Mouse (Mus musculus) liver, adult (tissue): ENCODE data around the gene Foxr1.

Experiments
- GATA4 ChIP-seq: IDR thresholded peaks from 2 replicates; pipeline ENCODE4 v1.6.1; 2014; ENCODE audit warnings: mild to moderate bottlenecking, low read length; ENCODE audit not compliant: insufficient replicate concordance

Gene Foxr1

DNA sequence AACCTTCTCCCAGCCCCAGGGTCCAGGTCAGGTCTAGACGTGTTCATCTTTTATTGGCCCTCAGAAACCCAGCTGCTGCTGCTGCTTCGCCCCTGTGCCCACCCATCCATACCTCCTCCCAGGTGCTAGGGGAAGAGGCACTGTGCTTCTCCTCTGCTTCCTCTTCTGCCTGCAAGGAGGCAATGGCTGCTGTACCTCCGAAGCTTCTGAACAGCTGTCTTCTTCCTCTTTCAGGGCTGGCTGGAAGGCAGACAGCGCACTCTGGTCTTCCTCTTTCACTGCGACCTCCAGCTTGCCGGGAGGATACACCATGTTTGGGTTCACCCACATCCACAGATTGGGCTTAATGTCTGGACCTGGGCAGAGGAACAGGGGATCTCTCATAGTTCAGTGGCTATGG lies 5.2 kb downstream of the Foxr1 start:
- TF ChIP-seq GATA4, result no peak

DNA sequence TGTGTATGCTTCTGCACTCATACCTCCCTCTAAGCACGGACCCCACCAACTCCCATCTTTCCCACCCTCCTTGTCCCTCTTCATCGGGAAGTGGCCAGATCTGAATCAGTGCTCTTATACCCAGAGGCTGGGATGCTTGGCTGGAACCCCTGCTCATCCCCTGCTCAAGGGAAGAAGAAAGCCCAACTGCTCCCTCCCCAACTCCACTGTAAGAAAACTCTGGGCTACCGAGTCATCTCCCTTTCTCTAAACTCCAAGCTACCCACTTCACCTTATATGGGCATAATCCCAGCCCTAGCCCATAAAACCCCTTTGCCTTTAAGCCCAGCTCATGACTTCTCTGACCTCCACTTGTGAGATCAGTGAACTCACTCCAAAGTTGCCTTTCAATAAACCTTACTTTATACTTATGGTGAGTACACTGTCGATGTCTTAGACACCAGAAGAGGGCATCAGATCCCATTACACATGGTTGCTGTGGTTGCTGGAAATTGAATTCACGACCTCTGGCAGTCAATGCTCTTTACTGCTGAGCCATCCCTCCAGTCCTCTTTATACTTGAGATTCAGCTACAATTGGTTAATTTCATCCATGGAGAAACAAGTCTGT lies 8.3 kb downstream of the Foxr1 start:
- no peak for TF ChIP-seq GATA4

DNA sequence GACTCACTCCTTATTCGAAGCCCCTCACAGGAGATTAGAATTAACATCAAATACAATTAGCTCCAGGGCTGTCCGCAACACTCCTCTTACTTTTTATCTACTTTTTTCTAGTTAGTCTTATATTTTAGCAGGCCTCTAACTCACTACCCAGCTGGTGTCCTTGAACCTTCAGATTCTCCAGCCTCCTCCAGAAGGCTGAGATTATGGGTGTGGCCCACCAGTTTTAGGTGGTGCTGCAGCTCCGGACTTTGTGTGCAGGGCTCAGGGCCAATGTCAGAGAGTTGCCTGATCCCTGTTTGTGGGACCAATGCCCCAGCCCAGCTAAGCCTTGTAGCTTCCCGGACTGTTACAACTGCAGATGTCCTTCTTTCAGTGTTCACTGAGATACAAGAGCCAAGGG lies 17.4 kb downstream of the Foxr1 start:
- TF ChIP-seq GATA4, result no peak

DNA sequence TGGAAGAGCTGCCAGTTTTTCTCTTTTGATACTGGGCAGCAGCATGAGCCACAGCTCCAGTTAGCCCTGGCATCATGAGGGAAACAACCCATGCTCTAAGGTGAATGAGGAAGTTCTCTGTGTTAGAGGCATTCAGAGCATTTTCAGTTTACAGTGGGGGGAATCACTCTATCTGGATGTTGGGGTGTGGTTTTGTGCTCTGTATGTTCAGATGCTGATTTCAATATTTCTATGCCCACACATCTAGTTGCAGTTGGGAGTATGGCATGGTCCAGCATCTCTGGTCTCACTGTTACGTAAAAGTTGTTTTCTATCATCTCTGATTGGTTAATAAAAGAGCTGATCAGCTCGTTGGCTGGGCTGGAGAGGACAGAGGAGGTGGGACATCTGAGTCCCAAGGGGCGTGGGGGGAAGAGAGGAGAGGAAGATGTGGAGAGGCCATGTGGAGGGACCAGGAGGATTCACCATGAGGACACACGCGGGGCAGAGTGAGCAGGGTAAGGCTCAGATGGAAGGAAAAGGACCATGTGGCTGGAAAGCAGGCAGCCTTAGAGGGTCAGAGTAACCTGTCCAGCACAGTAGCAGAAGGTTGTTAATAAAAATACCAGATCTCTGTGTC lies 20.5 kb downstream of the Foxr1 start:
- no peak for TF ChIP-seq GATA4

DNA sequence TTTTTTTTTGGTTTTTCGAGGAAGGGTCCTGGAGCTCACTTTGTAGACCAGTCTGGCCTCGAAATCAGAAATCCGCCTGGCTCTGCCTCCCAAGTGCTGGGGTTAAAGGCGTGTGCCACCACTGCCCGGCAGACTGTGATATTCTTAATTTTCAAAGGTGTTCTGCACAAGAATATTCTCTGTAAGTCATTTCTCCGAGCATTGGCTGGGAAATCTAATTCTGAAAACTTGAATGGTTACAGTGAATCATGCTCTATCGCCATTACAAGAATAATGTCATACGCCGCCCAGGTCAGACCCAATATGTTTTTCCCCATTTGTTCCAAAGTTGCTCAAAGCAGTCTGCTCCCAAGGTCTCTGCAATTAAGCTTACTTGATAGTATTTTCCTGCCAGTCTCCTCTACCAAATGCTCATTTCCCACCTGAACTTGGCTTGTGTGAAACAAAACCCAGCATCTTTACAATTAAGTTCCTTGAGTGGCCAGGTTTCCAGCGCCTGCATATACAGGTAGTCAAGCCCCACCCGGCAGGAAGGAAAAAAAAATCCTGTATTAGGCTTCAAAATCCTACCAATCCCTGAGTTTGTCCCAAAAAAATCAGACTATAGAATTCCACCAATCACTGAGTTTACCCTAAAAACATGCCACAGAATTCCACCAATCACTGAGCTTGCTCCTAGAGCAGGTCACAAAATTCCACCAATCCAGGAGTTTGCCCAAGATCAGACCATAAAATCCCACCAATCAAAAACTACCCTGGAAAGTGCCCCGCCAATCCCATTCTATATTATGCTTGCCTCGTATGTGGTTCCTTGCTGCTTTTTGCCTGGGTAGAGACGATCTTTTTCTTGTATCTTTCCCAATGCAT lies 22.2 kb downstream of the Foxr1 start, which contains the start of gene Ccdc84:
Ccdc84 (minus strand) TSS at position 51 of the 867 bp plus-strand sequence.
- TF ChIP-seq GATA4, result no peak

DNA sequence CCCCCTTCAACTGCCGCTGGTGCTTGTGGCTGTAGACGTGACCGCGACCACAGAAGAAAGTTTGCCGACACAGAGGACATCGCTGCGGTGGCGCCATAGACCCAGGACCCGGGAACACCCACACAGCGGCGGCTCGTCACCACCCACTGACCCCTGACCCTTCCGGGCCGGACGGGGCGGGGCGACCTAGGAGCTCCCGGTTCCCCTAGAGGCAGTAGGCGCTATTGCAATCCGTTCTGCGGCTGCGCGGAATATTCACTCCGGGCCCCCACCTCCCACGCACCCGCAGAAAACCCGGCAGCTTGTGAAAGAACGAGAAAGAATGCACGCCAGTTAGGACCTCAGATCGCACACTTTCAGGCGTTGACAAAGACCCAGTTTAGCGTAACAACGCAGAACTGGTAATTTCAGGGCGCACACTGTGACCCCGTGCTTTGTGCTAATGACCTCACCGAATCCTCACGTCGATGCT lies 23.0 kb downstream of the Foxr1 start:
- TF ChIP-seq GATA4, result no peak

DNA sequence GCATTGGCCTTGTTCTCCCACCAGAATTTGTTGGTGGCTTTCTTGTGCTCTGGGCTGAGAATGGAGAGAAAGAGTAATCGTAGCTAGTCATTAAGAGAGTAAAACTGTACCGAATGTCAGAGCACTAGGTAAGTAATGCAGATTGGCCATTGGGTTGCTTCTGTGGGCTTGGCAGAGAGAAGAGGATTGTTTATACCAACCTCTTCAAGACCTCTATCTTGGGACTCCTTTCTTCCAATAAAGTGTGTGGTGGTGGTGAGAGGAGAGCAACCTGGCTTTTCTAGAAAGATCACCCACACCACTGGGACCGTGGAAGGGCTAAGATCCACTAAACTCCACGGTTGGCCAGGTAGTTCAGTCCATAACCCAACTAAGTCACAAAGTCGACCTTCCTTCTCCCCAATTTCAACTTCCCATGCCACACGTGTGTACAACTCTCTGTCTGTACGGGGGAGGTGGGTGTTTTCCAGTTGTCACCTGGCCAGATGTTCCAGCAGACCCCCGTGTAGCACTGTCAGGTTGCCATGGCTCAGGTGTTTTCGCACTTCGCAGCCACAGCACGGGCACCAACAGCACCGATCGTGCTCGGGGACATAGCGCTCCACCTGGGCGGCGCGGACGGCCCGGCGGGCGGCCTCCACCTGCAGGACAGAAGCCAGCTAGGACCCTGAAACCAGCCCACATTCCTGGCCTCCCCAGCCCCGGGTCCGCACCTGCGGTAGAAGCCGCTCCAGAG lies 23.6 kb downstream of the Foxr1 start:
- TF ChIP-seq GATA4, result no peak

- TF ChIP-seq GATA4, result no peak
Measured at GRCm38 (mm10) chr9:44412781-44413180, 28.2 kb downstream of the Foxr1 start.

DNA sequence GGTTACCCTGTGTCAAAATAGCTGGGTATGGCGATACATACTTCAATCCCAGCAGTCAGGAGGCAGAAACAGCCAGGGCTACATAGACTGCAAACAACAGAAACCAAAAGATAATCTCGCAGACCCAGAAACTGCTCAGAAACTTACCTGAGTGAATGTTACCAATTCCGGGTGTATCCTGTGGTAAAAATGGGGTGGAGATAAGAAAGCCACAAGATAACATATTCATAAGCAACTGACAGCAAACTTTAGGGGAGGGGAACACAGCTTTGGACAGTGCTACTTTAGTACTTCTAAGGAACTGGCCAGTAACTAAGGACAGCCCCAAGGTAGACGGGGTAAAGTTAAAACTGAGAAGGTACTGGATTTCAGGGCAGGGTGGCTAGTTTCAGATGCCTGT lies 28.6 kb downstream of the Foxr1 start:
- no peak for TF ChIP-seq GATA4

- no peak for TF ChIP-seq GATA4
Measured at GRCm38 (mm10) chr9:44411601-44412130, 29.3 kb downstream of the Foxr1 start.

DNA sequence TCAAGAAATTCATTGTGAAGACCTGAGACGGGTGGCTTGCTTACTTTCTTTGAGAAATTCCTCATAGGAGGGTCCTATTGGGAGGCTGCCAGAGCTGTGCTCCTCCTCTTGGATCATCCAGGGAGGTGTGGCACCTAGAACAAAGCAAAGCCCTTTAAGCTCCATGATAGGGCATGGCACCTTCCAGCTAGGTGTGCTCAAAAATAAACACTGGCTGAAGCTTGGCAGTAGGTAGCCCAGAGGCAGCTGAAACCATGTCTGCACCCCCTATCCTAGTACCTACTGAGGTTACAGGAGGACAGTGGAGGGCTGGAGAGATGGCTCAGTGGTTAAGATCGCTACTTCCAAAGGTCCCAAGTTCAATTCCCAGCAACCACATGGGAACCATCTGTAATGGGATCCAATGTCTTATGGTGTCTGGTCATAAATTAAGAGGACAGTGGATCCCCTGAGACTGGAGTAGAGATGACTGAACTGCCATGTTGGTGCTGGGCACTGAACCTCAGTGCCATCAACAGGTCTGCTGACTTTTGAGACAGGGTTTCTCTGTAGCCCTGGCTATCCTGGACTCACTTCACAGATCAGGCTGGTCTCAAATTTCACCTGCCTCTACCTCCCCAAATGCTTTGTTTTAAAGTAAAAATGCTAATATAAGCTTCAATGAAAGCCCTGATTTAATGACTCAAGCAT lies 30.1 kb downstream of the Foxr1 start:
- no peak for TF ChIP-seq GATA4

DNA sequence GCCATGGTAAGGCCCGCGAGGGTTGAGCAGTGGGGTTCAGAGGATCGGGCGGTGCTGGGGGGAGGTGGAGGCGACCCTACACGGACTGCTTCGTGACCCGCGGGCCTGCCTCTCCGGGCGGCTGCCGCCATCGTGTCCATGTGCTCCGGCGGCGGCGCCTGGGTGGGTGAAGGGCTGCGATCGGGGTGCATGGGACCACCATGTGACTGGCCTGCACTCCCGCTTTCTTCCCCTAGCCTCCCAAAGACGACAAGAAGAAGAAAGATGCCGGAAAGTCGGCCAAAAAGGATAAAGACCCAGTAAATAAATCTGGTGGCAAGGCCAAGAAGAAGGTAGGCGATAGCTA lies 33.2 kb downstream of the Foxr1 start:
- no peak for TF ChIP-seq GATA4

- no peak for TF ChIP-seq GATA4
Measured at GRCm38 (mm10) chr9:44406906-44407751, 33.8 kb downstream of the Foxr1 start, which contains the start of the genes Rps25 and Trappc4. Gene Rps25 (plus strand): TSS chr9:44407139. Gene Trappc4 (minus strand): TSS chr9:44407600.
